9 mouse cellular contexts compared by ENCODE assay signal in the genomic region with DNA sequence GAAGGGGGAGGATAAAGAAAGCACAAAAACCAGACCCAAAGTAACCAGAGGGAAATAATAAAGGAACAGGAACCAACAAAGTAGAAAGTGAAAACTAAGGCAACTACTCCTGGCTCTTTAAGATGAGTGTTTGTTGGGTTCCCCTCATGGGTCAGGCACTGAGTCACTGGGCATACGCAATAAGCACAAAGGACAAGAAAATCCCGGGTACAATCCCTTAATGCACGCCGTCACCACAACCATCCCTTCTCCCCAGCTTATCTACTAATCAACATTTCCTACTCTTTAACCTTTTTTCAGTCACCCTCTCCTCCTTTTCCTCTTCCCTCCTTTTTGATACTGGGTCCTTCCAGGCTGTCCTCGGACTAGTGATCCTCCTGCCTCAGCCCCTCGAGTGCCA. TPM values are rescaled to one million over a fixed set of nuclear protein-coding genes. Genes with fewer than 3 reads are reported as not detected.
A peak's percentile ranks its signal among the peaks of the same experiment; 100 is the strongest.
DNase-seq lines count a peak whose midpoint lies in the region; ATAC-seq and TF ChIP-seq lines count a peak whose summit lies in the region.
"Had no signal": no experiment of that assay in that cellular context is flagged by ENCODE, and none has a peak within 500 bp of the region (broad histone marks: within the 10 kb centered on the region; RNA-seq: fewer than 3 reads in every experiment).

No protein-coding gene starts in this region.

- H3K36me3 ChIP-seq in kidney, embryonic 15.5 days: peaks cover 22% of the 10 kb centered on the region
- H3K36me3 ChIP-seq in hindbrain, embryonic 15.5 days: peaks cover 17% of the 10 kb centered on the region
- H3K36me3 ChIP-seq in midbrain, embryonic 14.5 days (ENCODE audit: control insufficient read depth, insufficient read depth, low read length): peaks cover 17% of the 10 kb centered on the region

- WGBS in kidney, embryonic 15.5 days: 89% methylated on average over 6 of the region's 6 CpGs
- 62% methylated on average over 6 of the region's 6 CpGs for WGBS in bone marrow, adult 2 months
- 87% methylated on average over 6 of the region's 6 CpGs for WGBS in hindbrain, embryonic 15.5 days
- WGBS in midbrain, embryonic 14.5 days: 87% methylated on average over 6 of the region's 6 CpGs

- H3K27me3 ChIP-seq in kidney, embryonic 15.5 days: no peaks in the 10 kb centered on the region
- H3K27me3 ChIP-seq in hindbrain, embryonic 15.5 days: no peaks in the 10 kb centered on the region
- no peaks in the 10 kb centered on the region for H3K27me3 ChIP-seq in midbrain, embryonic 14.5 days (ENCODE audit: control insufficient read depth, insufficient read depth, low read length)

- H3K4me1 ChIP-seq in kidney, embryonic 15.5 days: peaks cover 25% of the 10 kb centered on the region
- peaks cover 4% of the 10 kb centered on the region; the same call in 1 of the 2 replicates for H3K4me1 ChIP-seq in bone marrow, adult 2 months (ENCODE audit: control insufficient read depth, insufficient read depth, low read length)
- H3K4me1 ChIP-seq in hindbrain, embryonic 15.5 days (replicated peaks): peaks cover 30% of the 10 kb centered on the region
- peaks cover 16% of the 10 kb centered on the region for H3K4me1 ChIP-seq in midbrain, embryonic 14.5 days (ENCODE audit: control insufficient read depth, insufficient read depth, low read length)

- TF ChIP-seq CTCF in bone marrow, adult 2 months (IDR thresholded peaks at IDR 0.05; ENCODE audit: control insufficient read depth, insufficient read depth, low read length): no peak

- H3K4me2 ChIP-seq in kidney, embryonic 15.5 days: peak overlapping the region; percentile 69
- H3K4me2 ChIP-seq in hindbrain, embryonic 15.5 days: peak overlapping the region; percentile 66
- H3K4me2 ChIP-seq in midbrain, embryonic 14.5 days (ENCODE audit: low read length): peak overlapping the region; percentile 62

- H3K9ac ChIP-seq in kidney, embryonic 15.5 days: no peak overlapping the region
- peak overlapping the region; percentile 64; the same call in 1 of the 2 replicates for H3K9ac ChIP-seq in hindbrain, embryonic 15.5 days
- no peak overlapping the region for H3K9ac ChIP-seq in midbrain, embryonic 14.5 days (replicated peaks; ENCODE audit: low read length)

- no peak for ATAC-seq in kidney, embryonic 15.5 days (replicated peaks; ENCODE audit: low FRiP score)
- no peak for ATAC-seq in hindbrain, embryonic 15.5 days (ENCODE audit: low FRiP score, low read depth)
- ATAC-seq in midbrain, embryonic 14.5 days (ENCODE audit: low FRiP score, low TSS enrichment): no peak
- no peak for ATAC-seq in megakaryocyte progenitor cell, adult 5-6 weeks (replicated peaks; ENCODE audit: poor library complexity)

- peak overlapping the region; percentile 84 for H3K4me3 ChIP-seq in kidney, embryonic 15.5 days (replicated peaks)
- H3K4me3 ChIP-seq in bone marrow, adult 2 months (replicated peaks; ENCODE audit: control insufficient read depth, low read depth, low read length): peak overlapping the region; percentile 43
- H3K4me3 ChIP-seq in hindbrain, embryonic 15.5 days: peak overlapping the region; percentile 58
- H3K4me3 ChIP-seq in midbrain, embryonic 14.5 days (replicated peaks; ENCODE audit: low read depth, low read length): no peak overlapping the region

- no peak for TF ChIP-seq POLR2A in bone marrow, adult 2 months (IDR thresholded peaks at IDR 0.05; ENCODE audit: borderline replicate concordance, control insufficient read depth, low read depth, low read length)

- no peak overlapping the region for H3K27ac ChIP-seq in kidney, embryonic 15.5 days
- H3K27ac ChIP-seq in bone marrow, adult 2 months (ENCODE audit: control insufficient read depth, insufficient read depth, low read depth, low read length, poor library complexity): no peak overlapping the region
- H3K27ac ChIP-seq in hindbrain, embryonic 15.5 days (replicated peaks): no peak overlapping the region
- H3K27ac ChIP-seq in midbrain, embryonic 14.5 days (replicated peaks; ENCODE audit: low read depth, low read length): no peak overlapping the region

- no peaks in the 10 kb centered on the region for H3K9me3 ChIP-seq in kidney, embryonic 15.5 days (replicated peaks)
- no peaks in the 10 kb centered on the region for H3K9me3 ChIP-seq in hindbrain, embryonic 15.5 days
- no peaks in the 10 kb centered on the region for H3K9me3 ChIP-seq in midbrain, embryonic 14.5 days (ENCODE audit: control insufficient read depth, low read length)

- no peak for DNase-seq in kidney, adult 18-20 months
- DNase-seq in midbrain, embryonic 14.5 days: no peak
- no peak for DNase-seq in frontal cortex, postnatal 10 days (ENCODE audit: low spot score in 2 of 2)
- DNase-seq in kidney, postnatal 36 days: no peak
- DNase-seq: layer of hippocampus, postnatal 36 days had no signal

RNA-seq across cellular contexts. Expression of a gene that starts 1.3 kb away (rescaled TPM):
- polyA plus RNA-seq in kidney, embryonic 15.5 days (2015; fragmentation: Nextera tagmentation; extraction: Ambion mirVana): 57.2 and 67.6 TPM in 2 replicates
- polyA plus RNA-seq in bone marrow, adult 2 months (2011; ENCODE audit: insufficient read depth, insufficient read length, low replicate concordance, missing spikeins): 18.7 and 28.3 TPM in 2 replicates
- 112 and 125 TPM in 2 replicates for polyA plus RNA-seq in hindbrain, embryonic 15.5 days (2015; fragmentation: Nextera tagmentation; extraction: Ambion mirVana)
- polyA plus RNA-seq in midbrain, embryonic 14.5 days (2014; fragmentation: Nextera tagmentation; extraction: Ambion mirVana): 104 and 110 TPM in 2 replicates
- 41.4 and 47.5 TPM in 2 replicates for total RNA-seq in megakaryocyte progenitor cell, adult 5-6 weeks (2015)
- 19.2 and 21.1 TPM in 2 replicates for total RNA-seq in megakaryocyte progenitor cell, adult 5-6 weeks (2017)

RNA-seq across cellular contexts. Expression of a gene that starts 2.1 kb away (rescaled TPM):
- 41.6 and 45.2 TPM in 2 replicates for polyA plus RNA-seq in kidney, embryonic 15.5 days (2015; fragmentation: Nextera tagmentation; extraction: Ambion mirVana)
- 7.9 and 12.1 TPM in 2 replicates for polyA plus RNA-seq in bone marrow, adult 2 months (2011; ENCODE audit: insufficient read depth, insufficient read length, low replicate concordance, missing spikeins)
- 66.3 and 69.0 TPM in 2 replicates for polyA plus RNA-seq in hindbrain, embryonic 15.5 days (2015; fragmentation: Nextera tagmentation; extraction: Ambion mirVana)
- 55.9 and 66.2 TPM in 2 replicates for polyA plus RNA-seq in midbrain, embryonic 14.5 days (2014; fragmentation: Nextera tagmentation; extraction: Ambion mirVana)
- total RNA-seq in megakaryocyte progenitor cell, adult 5-6 weeks (2015): 14.7 and 18.4 TPM in 2 replicates
- total RNA-seq in megakaryocyte progenitor cell, adult 5-6 weeks (2017): 12.3 and 15.7 TPM in 2 replicates

RNA-seq across cellular contexts. Expression of a gene that starts 9.2 kb away (rescaled TPM):
- polyA plus RNA-seq in kidney, embryonic 15.5 days (2015; fragmentation: Nextera tagmentation; extraction: Ambion mirVana): not detected in 2 replicates
- not detected in 2 replicates for polyA plus RNA-seq in bone marrow, adult 2 months (2011; ENCODE audit: insufficient read depth, insufficient read length, low replicate concordance, missing spikeins)
- polyA plus RNA-seq in hindbrain, embryonic 15.5 days (2015; fragmentation: Nextera tagmentation; extraction: Ambion mirVana): 0.54 and 0.71 TPM in 2 replicates
- 0.22 TPM in 1 of 2 replicates, not detected in the other for polyA plus RNA-seq in midbrain, embryonic 14.5 days (2014; fragmentation: Nextera tagmentation; extraction: Ambion mirVana)
- not detected in 2 replicates for total RNA-seq in megakaryocyte progenitor cell, adult 5-6 weeks (2015)
- not detected in 2 replicates for total RNA-seq in megakaryocyte progenitor cell, adult 5-6 weeks (2017)

RNA-seq across cellular contexts. Expression of a gene that starts 23.4 kb away (rescaled TPM):
- polyA plus RNA-seq in kidney, embryonic 15.5 days (2015; fragmentation: Nextera tagmentation; extraction: Ambion mirVana): 30.0 and 30.8 TPM in 2 replicates
- polyA plus RNA-seq in bone marrow, adult 2 months (2011; ENCODE audit: insufficient read depth, insufficient read length, low replicate concordance, missing spikeins): 7.3 and 11.9 TPM in 2 replicates
- polyA plus RNA-seq in hindbrain, embryonic 15.5 days (2015; fragmentation: Nextera tagmentation; extraction: Ambion mirVana): 19.5 TPM in 2 replicates
- 16.8 TPM in 2 replicates for polyA plus RNA-seq in midbrain, embryonic 14.5 days (2014; fragmentation: Nextera tagmentation; extraction: Ambion mirVana)
- 8.1 and 8.8 TPM in 2 replicates for total RNA-seq in megakaryocyte progenitor cell, adult 5-6 weeks (2015)
- total RNA-seq in megakaryocyte progenitor cell, adult 5-6 weeks (2017): 13.5 and 15.7 TPM in 2 replicates

RNA-seq across cellular contexts. Expression of a gene that starts 23.6 kb away (rescaled TPM):
- 6.2 and 7.4 TPM in 2 replicates for polyA plus RNA-seq in kidney, embryonic 15.5 days (2015; fragmentation: Nextera tagmentation; extraction: Ambion mirVana)
- polyA plus RNA-seq in bone marrow, adult 2 months (2011; ENCODE audit: insufficient read depth, insufficient read length, low replicate concordance, missing spikeins): 29.1 and 94.3 TPM in 2 replicates
- 2.6 and 2.7 TPM in 2 replicates for polyA plus RNA-seq in hindbrain, embryonic 15.5 days (2015; fragmentation: Nextera tagmentation; extraction: Ambion mirVana)
- 1.1 and 2.4 TPM in 2 replicates for polyA plus RNA-seq in midbrain, embryonic 14.5 days (2014; fragmentation: Nextera tagmentation; extraction: Ambion mirVana)
- total RNA-seq in megakaryocyte progenitor cell, adult 5-6 weeks (2015): 47.6 and 48.3 TPM in 2 replicates
- 53.9 and 56.3 TPM in 2 replicates for total RNA-seq in megakaryocyte progenitor cell, adult 5-6 weeks (2017)
